In the genomic region with DNA sequence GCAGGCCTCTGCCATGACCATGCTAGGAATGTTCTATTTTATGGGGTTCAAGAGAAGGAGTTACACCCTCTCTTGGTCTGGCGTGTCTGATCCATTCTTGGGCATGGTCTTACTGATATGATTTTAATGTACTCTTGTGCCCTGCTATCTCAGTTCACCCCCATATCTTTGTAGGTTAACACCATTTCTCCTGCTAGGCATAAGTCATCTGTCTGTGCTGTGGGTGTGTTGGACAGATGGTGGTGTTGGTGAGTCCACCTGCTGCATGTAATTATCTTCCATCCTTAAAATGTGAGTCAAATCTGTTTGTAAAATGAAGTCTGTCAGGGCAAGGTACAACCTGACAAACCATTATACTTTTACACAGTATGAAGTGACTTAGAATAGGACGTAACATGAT, we compare ENCODE assay signal across 19 mouse cellular contexts. TPM values are rescaled to one million over a fixed set of nuclear protein-coding genes. Genes with fewer than 3 reads are reported as not detected.
A peak's percentile ranks its signal among the peaks of the same experiment; 100 is the strongest.
DNase-seq lines count a peak whose midpoint lies in the region; ATAC-seq and TF ChIP-seq lines count a peak whose summit lies in the region.
"Had no signal": no experiment of that assay in that cellular context is flagged by ENCODE, and none has a peak within 500 bp of the region (broad histone marks: within the 10 kb centered on the region; RNA-seq: fewer than 3 reads in every experiment).

No protein-coding gene starts in this region.

- H3K36me3 ChIP-seq in liver, embryonic 11.5 days (ENCODE audit: control insufficient read depth, insufficient read depth, low read length) = no peaks in the 10 kb centered on the region
- no peaks in the 10 kb centered on the region; the same call in 1 of the 2 replicates for H3K36me3 ChIP-seq in liver, postnatal 0 days (replicated peaks; ENCODE audit: insufficient read depth, low read length)
- H3K36me3 ChIP-seq in liver, embryonic 16.5 days (ENCODE audit: control insufficient read depth, insufficient read depth) = no peaks in the 10 kb centered on the region
- H3K36me3 ChIP-seq: forebrain, embryonic 12.5 days had no signal

- no peaks in the 10 kb centered on the region; the same call in 1 of the 2 replicates for H3K4me1 ChIP-seq in liver, embryonic 11.5 days (replicated peaks; ENCODE audit: control insufficient read depth, insufficient read depth, low read length)
- no peaks in the 10 kb centered on the region for H3K4me1 ChIP-seq in liver, postnatal 0 days (ENCODE audit: insufficient read depth)
- peaks cover 3% of the 10 kb centered on the region; the same call in 1 of the 2 replicates for H3K4me1 ChIP-seq in liver, embryonic 16.5 days (ENCODE audit: control insufficient read depth, low read depth, low read length)

- H3K9ac ChIP-seq in liver, embryonic 11.5 days (ENCODE audit: low read depth, low read length) = no peak overlapping the region
- H3K9ac ChIP-seq in liver, postnatal 0 days (replicated peaks) = no peak overlapping the region
- no peak overlapping the region for H3K9ac ChIP-seq in liver, embryonic 16.5 days (ENCODE audit: low read depth, low read length)
- H3K9ac ChIP-seq: forebrain, embryonic 12.5 days; heart, embryonic 12.5 days had no signal

- no peak overlapping the region for H3K27ac ChIP-seq in liver, embryonic 11.5 days (ENCODE audit: low read depth, low read length)
- H3K27ac ChIP-seq in liver, postnatal 0 days (ENCODE audit: low read depth) = no peak overlapping the region
- no peak overlapping the region for H3K27ac ChIP-seq in liver, embryonic 16.5 days (ENCODE audit: low read length)
- H3K27ac ChIP-seq: embryonic facial prominence, embryonic 10.5 days; forebrain, embryonic 12.5 days had no signal

- no peak overlapping the region for H3K4me3 ChIP-seq in liver, embryonic 11.5 days (ENCODE audit: low read depth, low read length)
- no peak overlapping the region for H3K4me3 ChIP-seq in liver, postnatal 0 days (ENCODE audit: low read depth, low read length)
- no peak overlapping the region for H3K4me3 ChIP-seq in liver, embryonic 16.5 days (ENCODE audit: low read depth, low read length)
- H3K4me3 ChIP-seq: embryonic facial prominence, embryonic 10.5 days; erythroblast, embryonic 14.5 days; forebrain, embryonic 12.5 days; heart, embryonic 12.5 days had no signal

- WGBS in liver, embryonic 11.5 days = 92% methylated on average over 2 of the region's 2 CpGs
- 73% methylated on average over 2 of the region's 2 CpGs for WGBS in liver, postnatal 0 days (ENCODE audit: insufficient replicate concordance)
- WGBS in liver, embryonic 16.5 days (ENCODE audit: insufficient replicate concordance) = 73% methylated on average over 2 of the region's 2 CpGs

- TF ChIP-seq CTCF in liver, postnatal 0 days (IDR thresholded peaks at IDR 0.05; ENCODE audit: low read depth) = no peak

- H3K9me3 ChIP-seq in liver, embryonic 11.5 days (ENCODE audit: control insufficient read depth, low read length) = no peaks in the 10 kb centered on the region
- no peaks in the 10 kb centered on the region for H3K9me3 ChIP-seq in liver, postnatal 0 days (ENCODE audit: low read length)
- H3K9me3 ChIP-seq in liver, embryonic 16.5 days (replicated peaks; ENCODE audit: control insufficient read depth, low read length) = no peaks in the 10 kb centered on the region
- H3K9me3 ChIP-seq: embryonic facial prominence, embryonic 10.5 days; forebrain, embryonic 12.5 days; heart, embryonic 12.5 days had no signal

- no peak for TF ChIP-seq EP300 in liver, postnatal 0 days (IDR thresholded peaks at IDR 0.05; ENCODE audit: low read depth)

- ATAC-seq in liver, embryonic 11.5 days (replicated peaks; ENCODE audit: low FRiP score) = peak; percentile 54; the same call in 1 of the 2 replicates
- no peak for ATAC-seq in liver, postnatal 0 days
- ATAC-seq in erythroid progenitor cell, adult 5-6 weeks (replicated peaks; ENCODE audit: low FRiP score, poor library complexity, severe bottlenecking) = 0 out of 2 replicates have a peak, but pooled peaks have one; percentile 54
- ATAC-seq in liver, embryonic 16.5 days (ENCODE audit: low read depth) = peak; percentile 48
- ATAC-seq: forebrain, embryonic 16.5 days had no signal

- H3K4me2 ChIP-seq in liver, embryonic 11.5 days = no peak overlapping the region
- no peak overlapping the region for H3K4me2 ChIP-seq in liver, postnatal 0 days (ENCODE audit: low read depth, low read length)
- H3K4me2 ChIP-seq in liver, embryonic 16.5 days (ENCODE audit: low read depth, low read length) = no peak overlapping the region
- H3K4me2 ChIP-seq: forebrain, embryonic 12.5 days; heart, embryonic 12.5 days had no signal

- H3K27me3 ChIP-seq in liver, embryonic 11.5 days (replicated peaks; ENCODE audit: control insufficient read depth, insufficient read depth, low read length) = no peaks in the 10 kb centered on the region
- no peaks in the 10 kb centered on the region for H3K27me3 ChIP-seq in liver, postnatal 0 days (ENCODE audit: insufficient read depth, low read length)
- no peaks in the 10 kb centered on the region for H3K27me3 ChIP-seq in liver, embryonic 16.5 days (ENCODE audit: control insufficient read depth, insufficient read depth, low read depth, low read length)
- H3K27me3 ChIP-seq: forebrain, embryonic 12.5 days; heart, embryonic 12.5 days had no signal

- DNase-seq in liver, embryonic 11.5 days (ENCODE audit: low spot score) = no peak
- no peak for DNase-seq in liver, postnatal 0 days
- peak; percentile 5 for DNase-seq in c-Kit-positive CD71-positive TER-119-positive erythroid progenitor cells, embryonic 14.5 days (ENCODE audit: low spot score)
- no peak for DNase-seq in kidney, postnatal 4 days
- no peak for DNase-seq in cerebellum, postnatal 25 days
- no peak for DNase-seq in right cerebral cortex, postnatal 25 days
- DNase-seq: adrenal gland, adult 2 months; adrenal gland, postnatal 25 days; cerebellum, adult 11 months; cerebellum, adult 8-10 months; cerebellum, postnatal 36 days; gastrocnemius, postnatal 10 days had no signal

RNA-seq across cellular contexts. Expression of gene Hbp1, which starts 42.9 kb away (rescaled TPM):
- polyA plus RNA-seq in liver, embryonic 11.5 days (2014; fragmentation: Nextera tagmentation; extraction: Ambion mirVana) = 51.3 and 57.5 TPM in 2 replicates
- polyA plus RNA-seq in liver, postnatal 0 days (2015; fragmentation: Nextera tagmentation; extraction: Ambion mirVana) = 47.3 and 50.1 TPM in 2 replicates
- 73.9 and 109 TPM in 2 replicates for total RNA-seq in erythroid progenitor cell, adult 5-6 weeks (2015; ENCODE audit: low replicate concordance)
- total RNA-seq in erythroid progenitor cell, adult 5-6 weeks (2017; ENCODE audit: low replicate concordance) = 71.8 and 72.6 TPM in 2 replicates
- polyA plus RNA-seq in liver, embryonic 16.5 days (2015; fragmentation: Nextera tagmentation; extraction: Ambion mirVana) = 51.5 and 58.8 TPM in 2 replicates
